Mouse (Mus musculus) natural killer cell, adult 2 months (primary cell): ENCODE measurements around the gene Gpc3.

Experiments used
- DNase-seq, 2 experiments: peaks; one replicate each; pipeline ENCODE4 v3.0.0; 2022; ENCODE audit warnings: low spot score in 2 of 2

The Gpc3 gene

GRCm38 (mm10) chrX:52613328-52614030 is at the start of gene Gpc3:
Gpc3 (minus strand) TSS chrX:52613950.
- DNase-seq: peak in 1 of 2 experiments; percentile 1

GRCm38 (mm10) chrX:52651975-52652374 is 38.2 kb upstream of the Gpc3 start:
- no peak for DNase-seq

- DNase-seq: no peak
Observed at GRCm38 (mm10) chrX:52651472-52651948, 37.8 kb upstream of the Gpc3 start.

DNA sequence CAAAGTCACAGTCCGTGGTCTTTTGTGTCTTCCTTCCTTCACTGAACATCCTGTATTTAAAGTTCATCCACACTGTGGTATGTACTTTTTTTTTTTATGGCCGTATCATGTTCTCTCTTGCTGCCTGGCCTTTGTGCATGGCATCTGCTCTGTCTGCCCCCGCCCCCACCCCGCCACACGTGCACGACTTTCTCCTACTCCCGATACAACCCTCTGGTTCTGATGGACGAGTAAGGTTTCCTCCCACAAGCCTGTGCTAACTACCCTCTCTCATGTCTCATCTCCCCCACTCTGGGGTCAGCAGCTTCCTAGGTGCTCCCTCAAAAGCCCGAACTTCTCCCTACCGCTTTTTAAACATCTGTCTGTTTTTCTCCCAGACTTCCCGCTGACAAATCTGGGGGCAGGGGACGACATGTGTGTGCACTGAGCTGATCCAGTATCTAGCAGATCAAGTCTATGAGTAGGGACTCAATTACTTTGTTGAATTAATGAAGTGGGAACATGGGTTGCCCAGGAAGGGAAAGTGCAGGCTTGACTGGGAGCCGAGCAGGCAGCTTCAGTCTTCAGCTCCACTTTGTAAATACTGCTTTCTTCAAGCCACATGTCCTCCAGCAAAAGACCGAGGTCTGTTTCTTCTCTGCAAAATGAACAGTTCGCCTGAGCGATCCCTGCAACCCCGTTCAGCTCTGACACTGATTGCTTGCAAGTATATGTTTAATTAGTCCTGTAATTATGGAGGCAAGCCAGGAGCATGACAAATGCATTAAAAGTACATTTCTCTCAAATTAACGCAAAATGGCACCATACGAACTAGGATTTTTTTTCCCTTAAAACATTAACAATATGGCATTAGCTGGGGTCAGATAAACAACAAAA is 35.4 kb upstream of the Gpc3 start:
- no peak for DNase-seq

GRCm38 (mm10) chrX:52644393-52644792 is 30.6 kb upstream of the Gpc3 start:
- no peak for DNase-seq

DNA sequence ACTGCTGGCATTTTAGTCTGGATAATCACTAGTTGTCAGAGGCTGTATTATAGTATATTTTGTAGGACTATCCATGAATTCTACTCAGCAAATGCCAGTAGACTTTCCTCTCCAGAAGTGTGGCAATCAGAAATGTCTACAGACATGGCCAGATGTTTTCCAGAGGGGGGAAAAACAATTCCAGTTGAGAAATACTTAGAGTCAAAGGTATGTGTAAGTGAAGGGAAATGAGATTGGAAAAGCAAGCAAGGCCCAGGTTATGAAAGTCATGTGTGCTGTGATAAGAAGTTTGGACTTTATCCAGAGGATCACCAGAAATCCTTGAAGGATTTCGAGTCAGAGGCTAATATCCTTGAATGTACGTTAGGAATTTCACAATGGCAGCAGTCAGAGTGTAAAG is 29.6 kb upstream of the Gpc3 start:
- no peak for DNase-seq

DNA sequence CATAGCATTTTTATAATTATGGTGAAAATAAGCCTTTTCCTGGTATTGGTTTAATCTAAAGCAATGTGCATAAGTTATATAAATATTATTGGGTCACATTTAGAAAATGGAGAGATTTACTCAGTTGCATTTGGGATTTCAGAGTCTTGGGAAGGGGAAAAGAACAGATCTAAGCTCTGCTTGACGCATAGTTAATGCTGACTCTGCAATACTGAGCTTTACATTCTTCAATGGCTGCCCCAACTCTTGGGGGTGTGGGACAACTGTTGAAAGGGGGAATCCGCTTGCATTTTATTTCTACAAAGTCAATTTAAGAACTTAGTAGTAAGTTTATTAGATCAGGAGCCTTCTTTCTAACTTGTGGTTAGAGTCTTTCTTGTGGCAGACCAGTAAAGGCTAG is 28.4 kb upstream of the Gpc3 start:
- no peak for DNase-seq

- no peak for DNase-seq
Observed at GRCm38 (mm10) chrX:52637419-52637818, 23.7 kb upstream of the Gpc3 start.

DNA sequence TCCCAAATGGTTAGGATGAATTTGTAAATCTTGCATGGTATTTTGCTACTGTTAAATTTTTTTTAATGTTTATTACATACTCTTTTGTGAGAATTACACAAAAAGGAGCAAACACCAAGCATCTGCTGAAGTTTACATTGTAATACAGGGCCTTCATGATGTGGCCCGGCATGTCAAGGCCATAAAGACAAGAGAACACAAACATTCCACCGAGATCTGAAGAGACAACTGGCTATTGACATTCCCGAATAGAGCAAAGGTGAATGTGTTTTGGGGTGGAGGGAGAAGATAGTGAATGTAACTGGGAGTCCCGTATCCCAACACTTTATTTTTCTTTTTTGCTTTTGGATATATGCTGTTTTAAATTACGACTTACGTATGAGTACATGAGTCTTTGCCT is 20.2 kb upstream of the Gpc3 start:
- no peak for DNase-seq

GRCm38 (mm10) chrX:52632688-52633324 is 19.1 kb upstream of the Gpc3 start:
- DNase-seq: no peak

DNA sequence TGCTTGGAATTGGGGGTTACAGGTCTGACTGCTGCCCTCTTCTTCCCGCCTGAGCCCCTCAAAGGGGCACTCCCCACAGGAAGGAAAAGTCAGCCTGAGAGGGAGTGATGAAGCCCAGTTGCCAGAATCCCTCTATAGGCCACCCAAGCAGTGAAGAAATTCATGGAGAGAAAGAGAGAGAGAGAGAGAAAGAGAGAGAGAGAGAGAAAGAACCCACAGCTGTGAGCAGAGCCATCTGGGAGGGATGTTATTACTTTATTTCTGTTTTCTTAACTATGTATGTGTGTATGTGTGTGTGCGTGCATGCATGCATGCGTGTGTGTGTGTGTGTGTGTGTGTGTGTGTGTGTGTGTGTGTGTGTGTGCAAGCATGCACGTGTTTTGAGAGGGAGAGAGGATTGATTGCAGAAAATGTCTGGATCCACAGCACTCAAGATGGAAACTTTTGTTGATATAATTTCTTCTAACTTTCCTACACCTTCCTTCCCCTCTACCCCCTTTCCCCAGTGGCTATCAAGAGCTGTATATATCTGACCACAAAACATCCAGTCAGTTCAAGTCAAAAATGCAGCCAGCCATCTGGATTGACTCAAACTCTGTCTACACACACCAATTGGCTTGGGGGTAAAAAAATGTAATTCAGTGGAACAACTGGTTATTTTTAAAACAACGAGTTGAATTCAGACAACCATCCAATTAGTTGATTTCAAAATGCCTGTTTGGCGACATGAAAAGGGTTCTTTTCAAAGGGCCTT is 13.4 kb upstream of the Gpc3 start:
- no peak for DNase-seq

GRCm38 (mm10) chrX:52617813-52618212 is 4.1 kb upstream of the Gpc3 start:
- no peak for DNase-seq

GRCm38 (mm10) chrX:52616152-52616551 is 2.4 kb upstream of the Gpc3 start:
- no peak for DNase-seq

- DNase-seq: peak in 1 of 2 experiments; percentile 4
Observed at GRCm38 (mm10) chrX:52614031-52614381, 256 bp upstream of the Gpc3 start.

DNA sequence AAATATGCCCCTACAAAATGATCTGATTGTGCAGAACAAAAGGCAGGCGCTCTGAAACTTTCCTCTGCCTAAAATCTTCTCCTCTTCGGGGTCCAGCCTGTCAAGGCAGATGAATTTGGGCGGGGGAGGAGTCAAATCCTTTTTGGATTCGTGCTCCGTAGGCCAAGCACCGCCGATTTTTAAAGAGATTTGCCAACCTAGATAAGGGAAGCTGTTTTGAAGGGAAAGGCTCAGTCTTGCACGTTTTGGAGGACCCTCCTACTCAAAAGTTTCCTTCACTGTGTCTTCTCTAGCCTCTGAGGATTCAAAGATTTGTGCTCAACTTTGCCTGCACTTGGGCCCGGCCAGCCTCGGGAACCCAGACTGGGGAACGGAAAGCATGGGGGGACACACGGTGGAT is 944 bp downstream of the Gpc3 start:
- no peak for DNase-seq

DNA sequence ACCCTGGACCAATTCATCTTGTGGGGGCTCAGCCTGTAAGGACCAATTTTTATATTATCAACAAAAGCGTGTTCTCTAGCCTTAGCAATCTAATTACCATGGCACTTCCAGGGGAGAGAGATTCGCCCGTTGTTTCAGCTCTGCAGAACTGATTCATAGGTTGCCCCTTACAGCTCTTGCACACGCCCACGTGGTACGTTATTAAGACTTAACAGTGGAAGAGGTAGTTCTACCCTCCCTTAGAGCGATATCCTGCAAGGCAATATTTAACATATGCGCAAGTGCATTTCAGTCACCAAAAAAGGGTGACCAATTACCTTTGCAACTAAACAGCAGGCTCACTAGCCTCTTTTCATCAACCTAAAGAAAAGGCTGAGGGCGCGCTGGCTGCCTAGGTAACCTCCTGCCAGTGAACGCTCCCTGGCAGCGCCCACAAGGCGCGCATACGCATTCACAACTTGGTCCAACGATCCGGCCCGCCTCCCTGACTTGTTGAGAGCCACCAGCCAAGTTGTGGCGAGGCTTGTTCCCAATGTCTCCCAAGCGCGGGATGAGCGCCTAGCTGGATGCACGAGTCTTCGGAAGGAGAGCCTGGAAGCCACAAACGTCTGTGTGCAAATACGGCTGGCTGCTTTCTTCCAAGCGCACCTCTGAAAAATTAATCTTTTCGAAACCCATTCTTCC is 1.6 kb downstream of the Gpc3 start:
- no peak for DNase-seq

DNA sequence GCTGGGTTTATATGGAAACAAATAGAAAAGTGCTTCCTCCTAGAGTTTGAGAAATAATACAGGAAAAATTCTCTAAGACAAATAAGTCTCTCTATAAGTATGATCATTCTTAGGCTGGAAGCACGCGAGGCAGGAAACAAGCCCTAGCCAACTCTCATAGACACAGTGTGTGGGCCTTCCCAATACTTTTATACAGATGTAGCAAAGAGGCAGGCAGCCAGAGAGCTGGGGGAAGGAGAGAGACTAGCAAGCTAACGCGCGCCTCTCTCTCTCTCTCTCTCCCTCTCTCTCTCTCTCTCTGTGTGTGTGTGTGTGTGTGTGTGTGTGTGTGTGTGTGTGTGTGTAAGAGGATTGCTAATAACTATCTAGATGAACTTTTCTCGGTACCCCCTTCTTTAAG is 2.2 kb downstream of the Gpc3 start:
- DNase-seq: no peak

- no peak for DNase-seq
Observed at GRCm38 (mm10) chrX:52603143-52603542, 10.6 kb downstream of the Gpc3 start.

DNA sequence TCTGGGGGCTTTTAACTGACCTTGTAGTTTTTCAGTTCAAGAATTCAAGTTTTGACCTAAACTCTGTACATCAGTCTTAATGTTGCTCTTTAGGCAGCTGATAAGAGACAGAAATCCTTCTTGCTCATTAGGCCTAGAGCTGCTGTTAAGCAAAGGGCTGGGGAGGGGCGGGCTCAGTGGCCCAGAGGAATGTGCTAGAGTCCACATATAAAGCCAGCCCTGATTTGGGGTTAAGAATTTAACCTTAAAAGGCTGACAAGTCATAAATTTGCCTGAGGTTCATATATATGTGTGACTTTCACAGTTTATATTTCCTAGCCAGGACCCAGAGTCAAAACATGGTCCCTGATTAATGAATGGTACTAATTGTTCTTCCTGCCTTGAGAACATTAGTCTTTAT is 14.5 kb downstream of the Gpc3 start:
- no peak for DNase-seq

GRCm38 (mm10) chrX:52587671-52588070 is 26.1 kb downstream of the Gpc3 start:
- DNase-seq: no peak

- no peak for DNase-seq
Observed at GRCm38 (mm10) chrX:52559995-52560394, 53.8 kb downstream of the Gpc3 start.
